Mouse (Mus musculus) ovary, adult 18-20 months (tissue): Measurements from ENCODE around the gene Itgal.
A peak's percentile ranks its signal among the peaks of the same experiment; 100 is the strongest.
"Not testable (repeated sequence)": the region's sequence is repeated elsewhere in the genome, so short reads cannot be mapped to it uniquely, and the experiment has no call there.

Source experiments
- DNase-seq: peaks from one replicate; pipeline ENCODE4 v3.0.0; 2022; ENCODE audit warnings: low spot score, mixed read lengths

The Itgal gene

DNA sequence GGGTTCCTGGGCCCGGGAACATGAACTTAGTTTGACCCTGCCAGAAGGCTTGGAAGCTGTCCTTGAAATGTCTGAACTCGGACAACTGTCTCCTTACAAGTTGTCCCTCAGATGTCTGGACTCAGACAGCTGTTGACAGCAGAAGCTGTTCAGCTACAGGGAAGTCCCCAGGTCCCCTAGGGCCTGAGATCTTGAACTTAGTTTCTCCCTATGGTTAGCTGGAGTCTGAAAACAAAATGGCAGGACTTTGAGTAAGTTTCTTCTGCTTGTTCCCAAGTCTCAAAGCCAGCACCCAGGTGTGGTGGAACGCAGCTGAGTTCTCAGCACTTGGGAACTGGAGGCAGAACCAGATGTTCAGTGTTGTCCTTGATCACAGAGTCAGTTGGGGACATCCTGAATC lies 16.0 kb upstream of the Itgal start:
- DNase-seq, result no peak

DNA sequence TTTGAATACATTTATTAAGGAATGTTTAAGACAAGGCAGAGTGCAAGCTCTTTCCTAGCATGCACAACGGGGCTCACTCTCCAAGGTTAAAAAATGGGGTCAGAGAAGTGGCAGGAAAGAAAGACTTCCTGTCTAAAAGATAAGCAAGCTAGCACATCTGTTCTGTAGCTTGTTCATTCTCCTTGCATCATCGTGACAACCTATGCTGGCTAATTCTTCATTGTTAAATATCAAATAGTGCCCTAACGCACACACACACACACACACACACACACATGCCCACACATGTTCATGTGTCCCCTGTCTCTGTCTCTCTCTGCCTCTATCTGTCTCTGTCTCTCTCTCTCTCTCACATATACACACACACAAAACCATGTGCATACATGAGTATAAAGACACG lies 14.9 kb upstream of the Itgal start:
- no peak for DNase-seq

DNA sequence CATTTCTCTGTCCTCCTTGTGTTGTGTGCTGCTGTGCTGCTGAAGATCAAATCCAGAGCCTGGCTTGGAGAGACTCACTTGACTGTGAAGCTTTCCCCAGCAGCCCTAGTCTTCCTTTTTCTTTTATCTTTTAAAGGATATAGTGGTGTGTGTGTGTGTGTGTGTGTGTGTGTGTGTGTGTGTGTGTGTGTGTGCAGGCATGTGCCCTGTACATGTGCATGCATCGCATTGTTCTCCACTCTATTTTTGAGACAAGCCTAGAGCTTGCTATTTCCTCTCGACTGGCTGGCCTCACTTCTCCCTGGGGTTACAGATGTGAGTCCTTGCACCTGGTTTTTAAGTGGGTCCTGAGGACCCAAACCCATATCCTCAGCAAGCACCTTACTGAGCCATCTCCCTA lies 13.9 kb upstream of the Itgal start:
- no peak for DNase-seq

DNA sequence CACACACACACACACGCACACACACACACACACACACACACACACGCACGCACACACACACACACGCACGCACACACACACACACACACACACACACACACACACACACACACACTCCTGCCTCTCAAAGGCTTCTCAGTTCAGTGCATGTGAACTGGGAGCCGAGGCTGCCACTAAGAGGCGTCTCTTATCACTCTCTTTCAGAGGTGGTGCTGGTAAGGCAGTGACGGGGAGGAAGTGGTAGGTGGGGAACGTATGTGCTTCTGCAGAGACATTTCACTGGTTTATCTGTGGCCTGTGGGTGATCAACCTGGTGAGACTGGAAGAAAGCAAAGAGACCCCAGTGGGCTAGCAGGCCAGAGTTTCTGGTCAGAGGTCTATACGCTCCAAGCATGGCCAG lies 10.9 kb upstream of the Itgal start:
- no peak for DNase-seq

DNA sequence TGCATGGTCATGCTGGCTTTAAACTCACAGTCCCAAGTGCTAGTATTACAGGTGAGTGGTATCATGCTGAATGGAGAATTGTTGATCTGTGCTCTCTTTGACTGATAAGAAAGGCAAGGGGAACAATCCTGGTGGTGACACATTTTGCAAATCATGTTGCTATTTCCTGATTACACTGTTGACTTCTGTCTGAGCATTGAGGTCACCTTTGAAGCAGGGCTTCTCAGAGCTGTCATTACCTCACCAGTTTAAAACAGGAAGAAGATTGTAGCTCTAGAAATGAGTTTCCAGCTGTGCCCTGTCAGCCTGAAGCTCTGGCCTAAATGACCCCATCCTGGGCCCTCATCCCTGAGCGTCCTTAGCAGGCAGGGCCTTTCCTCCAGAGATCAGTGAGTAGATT lies 8.1 kb upstream of the Itgal start:
- no peak for DNase-seq

DNA sequence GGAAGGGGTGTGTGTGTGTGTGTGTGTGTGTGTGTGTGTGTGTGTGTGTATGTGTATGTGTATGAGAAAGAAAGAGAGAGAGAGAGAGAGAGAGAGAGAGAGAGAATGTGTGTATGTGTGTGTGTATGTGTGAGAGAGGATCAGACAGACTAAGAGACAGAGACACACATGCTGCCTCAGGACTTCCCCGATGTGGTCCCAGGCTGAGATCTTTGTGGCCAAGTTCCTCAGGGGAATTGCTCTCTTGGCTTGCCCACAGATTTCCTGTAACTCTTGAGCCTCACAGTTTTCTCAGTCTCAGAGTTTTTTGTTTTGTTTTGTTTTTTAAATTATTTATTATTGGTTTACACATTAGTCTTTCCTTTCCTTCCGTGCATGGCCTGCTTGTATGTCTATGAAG lies 6.8 kb upstream of the Itgal start:
- no peak for DNase-seq

DNA sequence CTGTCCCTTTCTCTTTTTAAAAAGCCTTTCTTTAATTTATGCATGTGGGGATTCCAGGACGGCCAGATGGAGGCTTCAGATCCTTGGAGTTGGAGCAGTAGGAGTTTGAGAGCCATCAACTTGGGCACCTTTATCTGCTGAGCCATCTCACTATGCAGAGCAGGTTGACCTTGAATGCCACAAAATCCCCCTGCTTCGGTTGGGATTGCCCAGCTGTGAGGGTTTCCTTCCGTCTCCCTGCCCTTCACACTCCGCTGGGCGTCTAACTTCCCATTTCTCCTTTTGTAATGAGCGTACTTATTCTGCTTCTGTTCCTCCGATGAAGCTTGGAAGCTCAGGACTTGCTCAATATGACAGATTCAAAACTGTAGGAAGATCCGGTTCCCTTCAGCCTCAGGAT lies 5.9 kb upstream of the Itgal start:
- DNase-seq, result no peak

DNA sequence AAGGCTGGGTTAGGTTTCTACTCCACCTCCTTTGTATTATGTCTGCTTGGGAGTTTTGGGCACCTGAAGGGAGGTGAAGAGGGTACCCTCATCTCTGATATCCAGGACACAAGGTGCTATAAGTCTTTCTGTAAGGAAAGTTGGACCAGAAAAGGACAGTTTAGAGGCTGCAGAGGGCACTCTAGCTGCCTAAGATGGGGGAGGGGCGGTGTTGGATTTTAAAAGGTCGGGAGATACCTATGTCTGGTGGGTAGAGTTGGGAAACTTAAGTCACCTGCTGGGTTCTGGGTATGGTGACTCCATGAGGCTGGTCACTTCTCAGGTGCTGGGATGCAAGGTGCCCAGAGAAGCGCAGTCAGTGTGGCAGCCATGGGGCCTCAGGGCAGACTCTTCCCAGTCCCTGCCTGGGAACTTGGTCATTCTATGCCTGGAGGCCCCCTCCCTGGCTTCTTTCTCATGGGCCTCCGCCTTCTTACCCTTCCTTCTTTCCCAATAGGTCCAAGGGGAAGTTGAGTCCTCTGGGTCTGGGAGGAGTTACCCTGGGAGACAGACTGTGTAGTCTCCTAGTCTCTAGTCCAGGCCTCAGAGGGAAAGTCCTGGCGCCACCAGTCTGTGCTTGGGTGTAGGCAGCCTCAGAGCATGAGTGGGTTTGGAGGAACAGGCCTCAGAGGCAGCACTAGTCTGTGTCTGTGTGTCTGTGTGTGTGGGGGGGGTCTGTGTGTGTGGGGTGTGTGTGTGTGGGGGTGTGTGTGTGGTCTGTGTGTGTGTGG lies 911 bp downstream of the Itgal start:
- DNase-seq, result no peak

DNA sequence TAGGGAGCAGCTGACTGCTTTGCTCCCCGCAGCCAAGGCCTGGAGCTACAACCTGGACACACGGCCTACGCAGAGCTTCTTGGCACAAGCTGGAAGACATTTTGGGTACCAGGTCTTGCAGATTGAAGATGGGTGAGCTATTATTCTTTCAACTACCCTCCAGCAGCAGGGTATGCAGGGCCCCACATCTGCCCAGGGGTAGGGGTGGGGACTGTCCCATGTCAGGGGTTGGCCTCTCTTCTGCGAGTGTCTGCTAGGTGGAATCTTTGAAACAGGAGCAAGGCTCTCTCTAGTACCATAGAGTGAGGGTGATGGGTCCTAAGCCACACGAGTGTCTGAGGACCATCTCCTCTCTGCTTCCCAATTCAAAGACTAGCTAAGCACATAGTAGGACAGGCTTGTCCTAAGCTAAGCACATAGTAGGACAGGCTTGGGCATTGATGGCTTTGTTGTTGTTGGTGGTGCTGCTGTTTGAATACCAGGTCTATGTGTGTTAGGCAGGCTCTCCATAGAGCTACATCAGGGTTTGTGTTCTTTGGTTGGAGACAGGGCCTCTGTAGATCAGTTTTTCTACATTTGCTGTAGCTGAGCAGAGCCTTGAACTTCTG lies 1.6 kb downstream of the Itgal start:
- DNase-seq, result no peak

DNA sequence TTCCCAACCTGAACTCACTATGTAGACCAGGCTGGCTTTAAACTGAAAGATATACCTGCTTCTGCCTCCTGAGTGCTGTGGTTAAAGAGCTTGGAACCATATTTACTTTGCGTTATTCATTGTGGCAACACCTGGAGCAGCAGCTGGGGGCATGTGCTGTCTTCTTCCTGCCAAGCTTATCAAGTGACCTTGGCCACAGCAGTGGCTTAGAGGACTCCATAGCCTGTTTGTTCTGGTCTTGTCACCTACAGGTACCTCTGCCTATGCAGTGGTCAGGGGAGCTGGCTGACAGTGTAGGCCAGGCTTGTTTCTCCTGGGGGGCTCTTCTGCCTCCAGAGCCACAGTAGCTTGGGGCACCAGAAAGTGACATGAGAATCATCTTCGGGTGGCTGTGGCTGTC lies 12.4 kb downstream of the Itgal start:
- DNase-seq, result no peak

DNA sequence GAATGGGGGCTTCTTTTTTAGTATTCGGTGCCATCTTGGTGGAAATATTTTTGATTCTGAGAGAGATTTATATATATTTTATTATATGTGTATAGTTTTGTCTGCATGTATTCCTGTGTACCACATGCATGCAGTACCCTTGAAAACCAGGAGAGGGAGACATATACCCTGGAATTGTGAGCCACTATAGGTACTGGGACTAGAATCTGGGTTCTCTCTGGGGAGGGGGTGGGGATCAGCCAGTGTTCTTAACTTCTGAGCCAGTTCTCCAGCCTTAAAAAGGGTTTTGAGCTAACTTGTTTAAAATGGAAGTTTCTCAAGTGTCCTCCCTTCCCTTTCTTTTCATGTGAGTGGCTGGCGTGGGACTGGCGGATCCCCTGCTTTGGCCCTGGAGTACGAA lies 12.8 kb downstream of the Itgal start:
- no peak for DNase-seq

DNA sequence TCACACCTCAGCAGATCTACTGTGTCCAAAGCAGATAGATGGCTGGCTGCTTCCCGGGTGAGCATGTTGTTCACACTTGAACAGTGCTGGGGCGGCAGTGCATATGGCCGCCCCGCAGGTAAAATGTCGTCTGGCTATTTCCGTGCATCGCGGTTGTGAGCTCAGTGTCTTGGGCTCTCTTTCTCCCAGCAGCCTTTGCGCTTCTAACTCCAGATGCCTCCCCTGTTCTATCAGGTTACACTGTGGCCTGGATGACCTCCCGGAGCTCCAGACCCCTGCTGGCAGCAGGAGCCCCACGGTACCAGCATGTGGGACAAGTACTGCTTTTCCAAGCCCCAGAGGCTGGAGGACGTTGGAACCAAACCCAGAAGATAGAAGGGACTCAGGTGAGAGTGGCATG lies 13.9 kb downstream of the Itgal start:
- DNase-seq, result no peak

DNA sequence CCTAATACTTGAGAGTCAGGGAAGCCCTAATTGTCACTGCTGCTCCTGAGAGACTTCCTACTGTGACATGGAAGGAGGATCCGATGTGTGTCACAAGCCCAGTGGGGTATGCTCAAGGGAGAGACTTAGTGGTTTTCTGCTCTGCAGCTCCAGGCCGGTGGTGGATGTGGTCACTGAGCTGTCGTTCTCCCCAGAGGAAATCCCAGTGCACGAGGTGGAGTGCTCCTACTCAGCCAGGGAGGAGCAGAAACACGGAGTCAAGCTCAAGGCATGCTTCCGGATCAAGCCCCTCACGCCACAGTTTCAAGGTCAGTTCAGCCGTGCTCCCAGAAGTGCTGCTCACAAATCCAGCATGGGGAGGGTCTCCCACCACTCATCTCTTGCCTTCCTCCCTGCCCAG lies 17.9 kb downstream of the Itgal start:
- no peak for DNase-seq

DNA sequence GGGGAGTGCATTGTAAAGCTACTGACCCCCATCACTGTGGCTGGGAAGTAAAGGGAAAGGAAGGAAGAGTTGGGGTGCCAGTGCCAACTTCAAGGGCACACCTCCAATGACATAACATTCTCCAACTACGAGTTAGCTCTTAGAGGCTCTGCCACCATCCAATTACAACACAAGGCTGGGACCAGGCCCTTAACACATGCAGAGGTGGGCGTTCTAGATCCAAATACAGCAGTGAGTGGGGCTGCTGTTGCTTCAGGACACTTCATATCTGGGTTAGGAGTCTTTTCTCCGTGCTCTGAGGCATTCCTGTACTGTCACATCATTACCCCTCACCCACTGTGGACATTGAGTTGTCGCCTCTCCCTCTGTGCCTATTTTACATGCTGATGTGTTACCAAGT lies 25.0 kb downstream of the Itgal start:
- DNase-seq, result no peak

DNA sequence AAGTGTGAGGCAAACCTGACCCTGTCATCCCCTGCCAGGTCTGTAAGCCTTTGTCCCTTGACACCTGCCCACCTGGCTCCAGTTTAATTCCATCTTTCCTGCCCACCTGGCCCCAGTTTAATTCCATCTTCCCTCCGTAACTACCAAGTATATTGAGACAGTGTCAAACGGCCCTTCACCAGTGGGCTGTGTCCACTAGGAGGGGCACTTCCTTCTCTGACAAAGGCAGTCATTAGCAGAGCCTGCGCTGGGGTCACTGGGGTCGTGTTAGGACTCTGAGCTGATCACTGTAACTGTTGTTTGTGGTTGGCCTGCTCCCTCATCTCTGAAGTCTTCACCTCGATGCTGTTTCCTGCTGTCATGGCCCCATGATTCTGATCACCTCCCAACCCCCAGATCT lies 26.0 kb downstream of the Itgal start:
- no peak for DNase-seq

DNA sequence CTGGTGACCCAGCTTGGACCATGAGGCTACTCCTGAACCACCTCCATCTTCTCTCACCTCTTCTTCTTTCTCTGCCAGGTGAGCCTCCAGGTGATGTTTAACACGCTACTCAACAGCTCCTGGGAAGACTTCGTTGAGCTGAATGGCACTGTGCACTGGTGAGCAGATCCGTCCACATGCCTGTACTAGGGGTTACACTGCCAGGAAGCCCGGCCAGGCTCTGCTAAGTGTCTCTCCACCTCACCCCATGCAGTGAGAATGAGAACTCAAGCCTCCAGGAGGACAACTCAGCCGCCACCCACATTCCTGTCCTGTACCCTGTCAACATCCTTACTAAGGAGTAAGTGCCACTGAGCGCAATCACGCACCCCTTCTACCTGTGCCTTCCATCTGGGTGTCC lies 28.9 kb downstream of the Itgal start:
- no peak for DNase-seq

DNA sequence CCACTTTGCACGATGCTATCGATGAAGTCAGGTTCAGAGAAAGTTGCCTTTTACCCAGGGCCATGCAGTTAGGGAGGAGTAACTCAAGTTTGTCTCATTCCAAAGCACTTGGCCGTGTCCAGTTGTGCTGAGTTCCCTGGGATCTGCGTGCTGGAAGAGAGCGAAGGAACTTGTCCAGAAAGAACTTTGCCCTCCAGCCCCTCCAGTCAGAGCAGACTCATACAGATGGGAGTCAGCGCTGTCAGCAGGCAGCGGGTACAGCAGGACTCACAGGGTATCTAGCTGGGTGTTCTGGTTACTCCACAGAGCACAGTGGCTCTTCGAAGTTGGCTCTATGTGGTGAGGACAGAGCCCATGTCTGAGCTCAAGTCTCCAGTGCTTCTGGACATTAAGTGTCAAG lies 29.5 kb downstream of the Itgal start:
- DNase-seq, result no peak

DNA sequence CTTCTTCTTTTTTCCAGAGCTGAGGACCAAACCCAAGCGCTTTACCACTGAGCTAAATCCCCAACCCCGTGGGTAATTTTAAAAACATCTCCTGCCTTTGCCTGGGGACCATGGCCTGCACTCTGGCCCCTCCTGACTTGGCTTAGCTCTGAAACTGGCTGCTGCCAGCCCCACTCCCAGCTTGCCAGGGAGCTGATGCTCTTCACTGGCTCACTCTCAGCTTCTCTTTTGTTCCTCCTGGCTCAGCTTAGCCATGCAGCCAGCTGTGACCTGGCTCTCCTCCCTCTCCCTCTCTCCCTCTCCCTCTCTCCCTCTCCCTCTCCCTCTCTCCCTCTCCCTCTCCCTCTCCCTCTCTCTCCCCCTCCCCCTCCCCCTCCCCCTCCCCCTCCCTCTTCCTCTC lies 30.6 kb downstream of the Itgal start:
- DNase-seq, result peak; percentile 38

DNA sequence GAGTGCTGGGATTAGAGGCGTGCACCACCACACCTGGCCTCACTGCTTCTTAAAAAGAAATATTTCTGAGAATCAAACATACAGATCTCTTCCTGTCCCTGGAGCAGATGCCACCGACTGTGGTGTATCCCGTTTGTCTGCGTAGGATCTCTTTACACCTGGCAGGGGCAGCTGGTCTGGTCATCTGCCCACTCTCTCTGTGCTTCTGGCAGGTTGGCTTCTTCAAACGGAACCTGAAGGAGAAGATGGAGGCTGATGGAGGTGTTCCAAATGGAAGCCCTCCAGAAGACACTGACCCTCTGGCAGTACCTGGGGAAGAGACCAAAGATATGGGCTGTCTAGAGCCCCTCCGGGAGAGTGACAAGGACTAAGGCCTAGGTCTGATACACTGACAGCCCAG lies 37.2 kb downstream of the Itgal start:
- no peak for DNase-seq

DNA sequence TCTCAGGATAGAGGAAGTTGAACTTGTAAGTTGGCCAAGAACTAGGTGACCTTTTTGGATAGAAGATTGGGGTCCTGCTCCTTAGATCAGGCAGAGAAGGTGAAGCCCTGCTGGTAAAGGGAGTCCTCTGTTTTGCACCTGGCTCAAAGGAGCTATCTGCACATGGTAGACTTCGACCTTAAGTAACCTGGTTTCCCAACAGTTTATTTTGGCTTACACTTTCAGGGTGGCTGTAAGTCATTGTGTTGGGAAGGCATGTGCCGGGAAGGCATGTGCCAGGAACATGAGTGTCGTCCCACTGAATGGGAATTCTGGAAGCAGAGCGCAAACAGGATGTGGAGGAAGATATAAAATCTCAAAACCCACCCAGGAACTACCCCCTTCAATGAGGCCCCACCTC lies 39.5 kb downstream of the Itgal start:
- DNase-seq, result no peak

DNA sequence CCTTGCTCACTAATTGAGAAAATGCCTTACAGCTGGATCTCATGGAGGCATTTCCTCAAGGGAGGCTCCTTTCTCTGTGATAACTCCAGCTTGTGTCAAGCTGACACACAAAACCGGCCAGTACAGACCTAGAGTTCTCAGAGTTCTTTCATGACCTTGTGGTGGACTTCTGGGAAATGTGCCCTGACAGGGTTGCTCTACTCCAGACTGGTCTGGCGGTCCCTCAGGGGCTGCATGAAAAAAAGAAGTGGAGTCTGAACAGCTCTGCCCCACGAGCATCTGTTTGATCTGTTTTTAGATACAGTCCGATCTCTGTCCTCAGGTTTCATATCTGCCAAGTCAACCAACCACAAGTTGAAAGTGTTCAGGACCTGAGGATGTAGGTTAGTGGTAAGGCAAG lies 41.6 kb downstream of the Itgal start:
- DNase-seq, result peak; percentile 33

DNA sequence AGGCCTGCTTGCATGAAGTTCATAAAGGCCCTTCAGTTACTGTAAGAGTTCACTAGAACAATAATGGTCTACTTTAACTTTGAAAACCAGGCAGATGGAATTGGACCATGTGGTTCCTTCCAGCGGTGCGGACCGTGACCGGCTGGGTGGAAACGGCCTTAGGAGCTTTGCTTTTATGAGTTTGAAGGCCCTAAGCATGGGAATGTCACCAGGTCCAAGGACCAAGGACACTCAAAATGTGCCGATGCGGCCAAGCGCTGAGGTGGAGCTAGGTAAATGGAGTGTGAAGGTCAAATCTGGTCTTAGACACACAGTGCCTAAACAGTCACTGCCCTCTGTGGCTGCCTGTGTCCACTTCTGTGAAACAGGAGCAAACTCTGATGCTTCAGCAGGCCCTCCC lies 45.3 kb downstream of the Itgal start:
- no peak for DNase-seq

DNA sequence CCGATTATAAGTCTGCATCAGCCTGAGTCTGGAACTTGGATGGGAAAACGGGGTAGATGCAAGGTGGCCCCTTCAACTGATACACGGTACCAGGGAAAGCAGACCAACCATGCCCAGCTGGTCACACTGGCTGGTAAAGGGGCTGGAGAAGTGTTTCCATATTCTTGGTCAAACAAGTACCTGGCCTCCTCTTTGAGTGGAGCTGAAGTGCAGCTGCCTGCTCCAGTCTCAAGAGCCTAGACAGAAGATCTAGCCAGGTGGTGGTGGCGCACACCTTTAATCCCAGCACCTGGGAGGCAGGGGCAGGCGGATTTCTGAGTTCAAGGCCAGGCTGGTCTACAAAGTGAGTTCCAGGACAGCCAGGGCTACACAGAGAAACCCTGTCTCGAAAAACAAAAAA lies 45.8 kb downstream of the Itgal start:
- DNase-seq, result not testable (repeated sequence)

DNA sequence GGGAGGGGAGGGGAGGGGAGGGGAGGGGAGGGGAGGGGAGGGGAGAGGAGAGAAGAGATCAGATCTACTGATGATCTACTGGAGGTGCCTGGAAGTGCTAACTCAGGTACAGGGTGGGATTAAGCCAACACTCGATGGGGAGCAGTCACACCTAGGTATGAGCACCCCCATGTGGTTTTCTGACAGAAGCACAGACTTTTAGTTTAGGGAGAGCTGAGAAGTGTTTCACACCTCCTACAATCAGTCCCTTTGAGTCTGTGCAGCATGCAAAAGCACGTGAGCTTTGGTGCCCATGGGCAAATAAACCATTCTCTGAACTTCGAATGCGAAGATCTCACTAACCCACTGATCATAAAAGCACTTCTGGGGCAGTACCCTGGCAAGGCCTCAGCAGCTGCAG lies 46.3 kb downstream of the Itgal start:
- DNase-seq, result no peak
